Comparison of ENCODE assay signal across 9 mouse cellular contexts in genomic region chr11:78495904-78496303, GRCm38 (mm10). TPM values are rescaled to one million over a fixed set of nuclear protein-coding genes. Genes with fewer than 3 reads are reported as not detected.
DNase-seq lines count a peak whose midpoint lies in the region; ATAC-seq and TF ChIP-seq lines count a peak whose summit lies in the region.
"Had no signal": no experiment of that assay in that cellular context is flagged by ENCODE, and none has a peak within 500 bp of the region (broad histone marks: within the 10 kb centered on the region; RNA-seq: fewer than 3 reads in every experiment).

No protein-coding gene starts in this region.

- intact Hi-C loops in gastrocnemius, postnatal 14 days (cut with DNase I; ENCODE audit: low total_unique reads), result no loop called here
- intact Hi-C loops in gastrocnemius, adult 2 months (cut with DNase I), result no loop called here

- H3K9me3 ChIP-seq in CH12.LX (replicated peaks; ENCODE audit: low read length), result no peaks in the 10 kb centered on the region
- no peaks in the 10 kb centered on the region for H3K9me3 ChIP-seq in embryonic facial prominence, embryonic 11.5 days (replicated peaks; ENCODE audit: control insufficient read depth, low read length)

- no peak overlapping the region for H3K9ac ChIP-seq in CH12.LX (ENCODE audit: insufficient read depth, low read depth)
- no peak overlapping the region for H3K9ac ChIP-seq in embryonic facial prominence, embryonic 11.5 days (replicated peaks; ENCODE audit: low read length)

- DNase-seq in gastrocnemius, postnatal 14 days, result peak; percentile 32
- no peak for DNase-seq in gastrocnemius, adult 2 months
- no peak for DNase-seq in CH12.LX (ENCODE audit: extremely low read depth)
- DNase-seq in embryonic facial prominence, embryonic 11.5 days (ENCODE audit: low spot score), result peak; percentile 83
- peak; percentile 65 for DNase-seq in lung, postnatal 10 days
- peak; percentile 35 for DNase-seq in thymus, postnatal 14 days
- DNase-seq in urinary bladder, postnatal 10 days (ENCODE audit: low spot score), result no peak
- no peak for DNase-seq in left cerebral cortex, adult 18-20 months (ENCODE audit: low spot score in 2 of 2)

- in situ Hi-C loops in CH12.LX (cut with MboI; ENCODE audit: low pct_ligation_motif_present, low pct_unique_long_range_greater_than_20kb, low sequenced_read_pairs), result loop anchor here (5.0 kb wide), 1 partner anchor 34 kb away; no protein-coding TSS in a partner anchor

- no peak overlapping the region for H3K27ac ChIP-seq in gastrocnemius, adult 2 months
- H3K27ac ChIP-seq in CH12.LX (ENCODE audit: insufficient read depth, low read depth), result no peak overlapping the region
- H3K27ac ChIP-seq in embryonic facial prominence, embryonic 11.5 days (replicated peaks; ENCODE audit: low read depth, low read length), result no peak overlapping the region

- no peak for TF ChIP-seq RAD21 in CH12.LX (IDR thresholded peaks at IDR 0.05; ENCODE audit: low read depth, low read length)

- no peak for TF ChIP-seq POLR2A in CH12.LX (IDR thresholded peaks at IDR 0.05; ENCODE audit: low read depth, low read length)

- H3K79me2 ChIP-seq in CH12.LX (replicated peaks; ENCODE audit: control insufficient read depth, extremely low read depth, insufficient read depth, poor library complexity, severe bottlenecking), result no peaks in the 10 kb centered on the region

- dilution Hi-C loops in CH12.LX (cut with MboI; ENCODE audit: extremely low pct_ligation_motif_present, extremely low pct_unique_long_range_greater_than_20kb, low sequenced_read_pairs), result no loop called here

- H3K4me2 ChIP-seq in CH12.LX (ENCODE audit: insufficient read depth, low read depth, poor library complexity, severe bottlenecking), result no peak overlapping the region
- no peak overlapping the region for H3K4me2 ChIP-seq in embryonic facial prominence, embryonic 11.5 days (ENCODE audit: low read depth, low read length)

- TF ChIP-seq CTCF in gastrocnemius, adult 2 months (IDR thresholded peaks at IDR 0.05), result no peak
- no peak for TF ChIP-seq CTCF in CH12.LX (conservative IDR thresholded peaks at IDR 0.05 in 1 of 2, IDR thresholded peaks at IDR 0.05 in 1 of 2; ENCODE audit: low read depth in 2 of 2, low read length in 2 of 2)

- no peak for TF ChIP-seq EP300 in CH12.LX (IDR thresholded peaks at IDR 0.05; ENCODE audit: low read length)

- no peak for ATAC-seq in embryonic facial prominence, embryonic 11.5 days (replicated peaks; ENCODE audit: insufficient number of reproducible peaks, low FRiP score, low TSS enrichment, low read depth)

- no peak overlapping the region for H3K4me3 ChIP-seq in gastrocnemius, adult 2 months
- H3K4me3 ChIP-seq in CH12.LX (replicated peaks in 1 of 3; ENCODE audit: low read depth in 2 of 3, low read length in 2 of 3, poor library complexity in 1 of 3), result no peak overlapping the region
- no peak overlapping the region for H3K4me3 ChIP-seq in embryonic facial prominence, embryonic 11.5 days (ENCODE audit: low read depth, low read length)

- peaks cover 6 to 12% of the 10 kb centered on the region in 2 experiments for H3K4me1 ChIP-seq in CH12.LX (ENCODE audit: control insufficient read depth in 1 of 2, insufficient read depth in 2 of 2)
- H3K4me1 ChIP-seq in embryonic facial prominence, embryonic 11.5 days (ENCODE audit: control insufficient read depth, insufficient read depth, low read length), result peaks cover 3% of the 10 kb centered on the region; the same call in 1 of the 2 replicates

- peaks cover 47% of the 10 kb centered on the region for H3K27me3 ChIP-seq in CH12.LX (replicated peaks)
- H3K27me3 ChIP-seq in embryonic facial prominence, embryonic 11.5 days (ENCODE audit: control insufficient read depth, insufficient read depth, low read length), result peaks cover 29% of the 10 kb centered on the region

- 5% methylated on average over 6 of the region's 6 CpGs for WGBS in embryonic facial prominence, embryonic 11.5 days

- H3K36me3 ChIP-seq in CH12.LX (replicated peaks in 1 of 2; ENCODE audit: control insufficient read depth in 1 of 2, insufficient read depth in 1 of 2, low read length in 1 of 2), result no peaks in the 10 kb centered on the region
- H3K36me3 ChIP-seq in embryonic facial prominence, embryonic 11.5 days (replicated peaks; ENCODE audit: control insufficient read depth, insufficient read depth, low read depth, low read length), result no peaks in the 10 kb centered on the region

TF ChIP-seq in CH12.LX, 34 proteins besides CTCF, POLR2A, EP300 and RAD21:
- TF ChIP-seq MAFK (IDR thresholded peaks at IDR 0.05; ENCODE audit: insufficient replicate concordance, low read length) (no peak), IRF4 (IDR thresholded peaks at IDR 0.05; ENCODE audit: low read depth, low read length) (no peak), MXI1 (IDR thresholded peaks at IDR 0.05; ENCODE audit: low read depth, low read length) (peak; percentile 87; the same call in 1 of the 2 replicates), MAX (IDR thresholded peaks at IDR 0.05; ENCODE audit: low read length) (0 out of 2 replicates have a peak, but pooled peaks have one; percentile 26), MEF2A (IDR thresholded peaks at IDR 0.05; ENCODE audit: borderline replicate concordance, low read depth, low read length) (no peak), SIN3A (IDR thresholded peaks at IDR 0.05; ENCODE audit: low read length) (peak; percentile 77)
TF ChIP-seq in CH12.LX: peak in this region for 3.

RNA-seq across cellular contexts. Expression of gene Sarm1, which starts 1.6 kb away (rescaled TPM):
- total RNA-seq in gastrocnemius, postnatal 14 days (2021), result under 1 TPM; 0.55 to 0.72 TPM
- under 1 TPM; 0.64 to 0.71 TPM for total RNA-seq in gastrocnemius, adult 2 months (2021)
- total RNA-seq in CH12.LX (2012; rRNA removed) (0.55 and 0.84 TPM in 2 replicates), CH12.LX (2014; rRNA removed) (0.31 and 0.50 TPM in 2 replicates)
- polyA plus RNA-seq in CH12.LX (2012; ENCODE audit: insufficient read length, low read depth), result 0.94 and 1.1 TPM in 2 replicates
- 4.1 and 4.7 TPM in 2 replicates for polyA plus RNA-seq in embryonic facial prominence, embryonic 11.5 days (2014; fragmentation: Nextera tagmentation; extraction: Ambion mirVana)
- total RNA-seq in left cerebral cortex, adult 18-20 months (2021), result 10 to 100 TPM; 31.3 to 32.5 TPM

RNA-seq across cellular contexts. Expression of gene Vtn, which starts 3.0 kb away (rescaled TPM):
- total RNA-seq in gastrocnemius, postnatal 14 days (2021), result 10 to 100 TPM; 24.3 to 31.5 TPM
- 10 to 100 TPM; 11.7 to 14.5 TPM for total RNA-seq in gastrocnemius, adult 2 months (2021)
- total RNA-seq in CH12.LX (2012; rRNA removed) (not detected in 2 replicates), CH12.LX (2014; rRNA removed) (not detected in 2 replicates)
- polyA plus RNA-seq in CH12.LX (2012; ENCODE audit: insufficient read length, low read depth), result not detected in 2 replicates
- 24.8 and 30.4 TPM in 2 replicates for polyA plus RNA-seq in embryonic facial prominence, embryonic 11.5 days (2014; fragmentation: Nextera tagmentation; extraction: Ambion mirVana)
- 10 to 100 TPM; 75.1 to 84.9 TPM for total RNA-seq in left cerebral cortex, adult 18-20 months (2021)

RNA-seq across cellular contexts. Expression of gene Sebox, which starts 7.3 kb away (rescaled TPM):
- total RNA-seq in gastrocnemius, postnatal 14 days (2021), result not detected
- not detected for total RNA-seq in gastrocnemius, adult 2 months (2021)
- total RNA-seq in CH12.LX (2012; rRNA removed), result not detected in 2 replicates
- total RNA-seq in CH12.LX (2014; rRNA removed), result not detected in 2 replicates
- not detected in 2 replicates for polyA plus RNA-seq in CH12.LX (2012; ENCODE audit: insufficient read length, low read depth)
- not detected in 2 replicates for polyA plus RNA-seq in embryonic facial prominence, embryonic 11.5 days (2014; fragmentation: Nextera tagmentation; extraction: Ambion mirVana)
- under 1 TPM; 0.49 to 0.93 TPM for total RNA-seq in left cerebral cortex, adult 18-20 months (2021)
- polyA plus RNA-seq: heart, embryonic 16.5 days had no signal

RNA-seq across cellular contexts. Expression of gene Tmem199, which starts 16.1 kb away (rescaled TPM):
- 10 to 100 TPM; 13.4 to 15.0 TPM for total RNA-seq in gastrocnemius, postnatal 14 days (2021)
- 10 to 100 TPM; 11.9 to 13.0 TPM for total RNA-seq in gastrocnemius, adult 2 months (2021)
- total RNA-seq in CH12.LX (2012; rRNA removed) (80.4 and 93.6 TPM in 2 replicates), CH12.LX (2014; rRNA removed) (109 and 118 TPM in 2 replicates)
- 67.3 and 75.5 TPM in 2 replicates for polyA plus RNA-seq in CH12.LX (2012; ENCODE audit: insufficient read length, low read depth)
- polyA plus RNA-seq in embryonic facial prominence, embryonic 11.5 days (2014; fragmentation: Nextera tagmentation; extraction: Ambion mirVana), result 66.4 and 70.1 TPM in 2 replicates
- total RNA-seq in left cerebral cortex, adult 18-20 months (2021), result 10 to 100 TPM; 44.2 to 45.6 TPM

RNA-seq across cellular contexts. Expression of gene Poldip2, which starts 16.1 kb away (rescaled TPM):
- total RNA-seq in gastrocnemius, postnatal 14 days (2021), result 100 to 1,000 TPM; 102 to 113 TPM
- total RNA-seq in gastrocnemius, adult 2 months (2021), result 100 to 1,000 TPM in 1 of 2 experiments, 10 to 100 TPM in 1; 98.0 to 113 TPM
- total RNA-seq in CH12.LX (2012; rRNA removed), result 103 and 119 TPM in 2 replicates
- 93.5 and 102 TPM in 2 replicates for total RNA-seq in CH12.LX (2014; rRNA removed)
- 144 and 151 TPM in 2 replicates for polyA plus RNA-seq in CH12.LX (2012; ENCODE audit: insufficient read length, low read depth)
- 159 and 161 TPM in 2 replicates for polyA plus RNA-seq in embryonic facial prominence, embryonic 11.5 days (2014; fragmentation: Nextera tagmentation; extraction: Ambion mirVana)
- total RNA-seq in left cerebral cortex, adult 18-20 months (2021), result 100 to 1,000 TPM; 106 to 118 TPM

Comparison
In these comparisons a context has a peak if more than half of its experiments do, and no peak if none do; other contexts are left out.
1. DNase-seq: peak in gastrocnemius, postnatal 14 days (single experiment), embryonic facial prominence, embryonic 11.5 days (single experiment), lung, postnatal 10 days (single experiment) and thymus, postnatal 14 days (single experiment); none in gastrocnemius, adult 2 months (single experiment), CH12.LX (single experiment), urinary bladder, postnatal 10 days (single experiment) and left cerebral cortex, adult 18-20 months (0 of 2).
2. RNA of gene Sarm1, which starts 1.6 kb away (total RNA-seq): 31.3 to 32.5 TPM in left cerebral cortex, adult 18-20 months; 0.55 to 0.72 TPM in gastrocnemius, postnatal 14 days, 0.64 to 0.71 TPM in gastrocnemius, adult 2 months and 0.31 to 0.84 TPM in CH12.LX; every median in the first group is over 10 times any median in the second.
3. RNA of gene Vtn, which starts 3.0 kb away (total RNA-seq): 75.1 to 84.9 TPM in left cerebral cortex, adult 18-20 months, 24.3 to 31.5 TPM in gastrocnemius, postnatal 14 days and 11.7 to 14.5 TPM in gastrocnemius, adult 2 months; not detected in CH12.LX; every median in the first group is over 10 times any median in the second.